8 mouse cellular contexts compared by ENCODE assay signal in the genomic region with DNA sequence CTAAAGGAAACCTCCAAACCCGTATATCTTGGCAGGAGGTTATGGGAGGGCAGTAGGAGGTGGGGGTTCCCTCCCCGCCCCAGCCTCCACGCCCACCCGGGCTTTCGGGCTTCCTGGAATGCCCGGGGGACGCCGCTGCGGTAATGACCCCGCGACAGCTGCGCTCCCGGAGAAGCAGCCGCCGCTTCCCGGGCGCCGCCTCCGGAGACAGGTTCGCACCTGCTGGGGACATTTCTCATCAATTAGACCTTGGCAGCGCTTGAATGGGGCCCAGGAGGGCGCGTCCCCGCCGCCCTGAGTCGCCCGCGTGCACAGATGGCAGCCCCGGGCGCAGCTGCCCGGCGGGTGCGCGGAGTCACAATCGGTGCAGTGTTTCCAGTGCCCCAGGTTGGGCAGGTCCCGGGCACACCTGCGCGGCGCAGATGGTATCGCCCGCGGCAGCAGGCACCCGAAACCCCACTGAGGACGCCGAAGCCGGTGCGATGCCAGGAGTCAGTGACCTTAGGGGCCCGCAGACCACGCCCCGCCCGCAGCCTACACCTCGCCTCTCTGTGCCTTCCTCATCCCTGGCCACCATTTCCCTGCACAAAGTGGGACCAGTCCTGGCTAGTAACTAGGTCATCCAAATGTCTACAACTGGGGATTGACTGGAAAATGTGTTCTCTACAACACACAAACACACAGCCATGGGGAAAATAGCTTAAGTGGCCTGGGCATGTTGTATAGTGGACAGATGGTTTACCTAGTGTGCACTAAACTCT. TPM values are rescaled to one million over a fixed set of nuclear protein-coding genes. Genes with fewer than 3 reads are reported as not detected.
DNase-seq lines count a peak whose midpoint lies in the region; ATAC-seq and TF ChIP-seq lines count a peak whose summit lies in the region.

No protein-coding gene starts in this region.

- peak overlapping the region; percentile 45 for H3K9ac ChIP-seq in forebrain, embryonic 13.5 days
- peak overlapping the region; percentile 38 for H3K9ac ChIP-seq in lung, embryonic 14.5 days

- peak; percentile 88 for ATAC-seq in forebrain, embryonic 13.5 days
- no peak for ATAC-seq in lung, embryonic 14.5 days (ENCODE audit: insufficient read depth)

- H3K9me3 ChIP-seq in forebrain, embryonic 13.5 days (replicated peaks): no peaks in the 10 kb centered on the region
- no peaks in the 10 kb centered on the region for H3K9me3 ChIP-seq in lung, embryonic 14.5 days (ENCODE audit: low read depth, low read length)

- TF ChIP-seq CTCF in lung, embryonic 14.5 days (IDR thresholded peaks at IDR 0.05; ENCODE audit: low read depth): no peak

- peaks cover 22% of the 10 kb centered on the region for H3K27me3 ChIP-seq in forebrain, embryonic 13.5 days
- peaks cover 25% of the 10 kb centered on the region for H3K27me3 ChIP-seq in lung, embryonic 14.5 days (ENCODE audit: insufficient read depth, low read length)

- WGBS in forebrain, embryonic 13.5 days: under 1% methylated on average over 52 of the region's 52 CpGs
- WGBS in lung, embryonic 14.5 days: 2% methylated on average over 52 of the region's 52 CpGs

- no peaks in the 10 kb centered on the region for H3K36me3 ChIP-seq in forebrain, embryonic 13.5 days (ENCODE audit: poor library complexity, severe bottlenecking)
- no peaks in the 10 kb centered on the region for H3K36me3 ChIP-seq in lung, embryonic 14.5 days (ENCODE audit: insufficient read depth)

- H3K4me3 ChIP-seq in forebrain, embryonic 13.5 days: peak overlapping the region; percentile 38
- H3K4me3 ChIP-seq in lung, embryonic 14.5 days (ENCODE audit: low read depth, low read length): peak overlapping the region; percentile 37

- peak; percentile 3 for DNase-seq in adrenal gland, postnatal 25 days
- no peak for DNase-seq in adrenal gland, adult 8-10 months
- peak; percentile 54 for DNase-seq in ZHBTc4 (ENCODE audit: low read depth, low spot score)
- peak; percentile 23 to 37 for DNase-seq in kidney, adult 8-10 months
- peak; percentile 32 for DNase-seq in lung, embryonic 14.5 days
- peak; percentile 89 for DNase-seq in retina, postnatal 1 day
- no peak for DNase-seq in layer of hippocampus, postnatal 36 days

- H3K4me1 ChIP-seq in forebrain, embryonic 13.5 days: peaks cover 17% of the 10 kb centered on the region
- H3K4me1 ChIP-seq in lung, embryonic 14.5 days (ENCODE audit: insufficient read depth): peaks cover 4% of the 10 kb centered on the region; the same call in 1 of the 2 replicates

- H3K4me2 ChIP-seq in forebrain, embryonic 13.5 days: peak overlapping the region; percentile 88
- H3K4me2 ChIP-seq in lung, embryonic 14.5 days: peak overlapping the region; percentile 68

- no peak overlapping the region for H3K27ac ChIP-seq in forebrain, embryonic 13.5 days
- H3K27ac ChIP-seq in lung, embryonic 14.5 days (ENCODE audit: low read depth): no peak overlapping the region

RNA-seq across cellular contexts. Expression of a gene that starts 31.4 kb away (rescaled TPM):
- 2.2 and 3.8 TPM in 2 replicates for total RNA-seq in adrenal gland, postnatal 25 days (2021)
- 1 to 10 TPM; 2.1 to 5.0 (median 3.9) TPM for total RNA-seq in adrenal gland, adult 8-10 months (2022)
- polyA plus RNA-seq in forebrain, embryonic 13.5 days (2015; fragmentation: Nextera tagmentation; extraction: Ambion mirVana): 2.5 and 4.3 TPM in 2 replicates
- polyA plus RNA-seq in lung, embryonic 14.5 days (2014; fragmentation: Nextera tagmentation; extraction: Ambion mirVana): 1.6 and 2.1 TPM in 2 replicates
- 1 to 10 TPM; 2.5 to 3.2 TPM for total RNA-seq in layer of hippocampus, postnatal 36 days (2021)

RNA-seq across cellular contexts. Expression of a gene that starts 59.9 kb away (rescaled TPM):
- 0.43 and 0.82 TPM in 2 replicates for total RNA-seq in adrenal gland, postnatal 25 days (2021)
- 1 to 10 TPM in 1 of 4 experiments, under 1 TPM in 3; 0.58 to 2.1 (median 0.74) TPM for total RNA-seq in adrenal gland, adult 8-10 months (2022)
- 2.7 and 2.8 TPM in 2 replicates for polyA plus RNA-seq in forebrain, embryonic 13.5 days (2015; fragmentation: Nextera tagmentation; extraction: Ambion mirVana)
- polyA plus RNA-seq in lung, embryonic 14.5 days (2014; fragmentation: Nextera tagmentation; extraction: Ambion mirVana): 11.9 and 14.6 TPM in 2 replicates
- under 1 TPM; 0.48 to 0.67 TPM for total RNA-seq in layer of hippocampus, postnatal 36 days (2021)

Comparison
In these comparisons a context has a peak if more than half of its experiments do, and no peak if none do; other contexts are left out.
1. DNase-seq: peak in adrenal gland, postnatal 25 days (single experiment), ZHBTc4 (single experiment), kidney, adult 8-10 months (2 of 2), lung, embryonic 14.5 days (single experiment) and retina, postnatal 1 day (single experiment); none in adrenal gland, adult 8-10 months (single experiment) and layer of hippocampus, postnatal 36 days (0 of 2).